Mouse (Mus musculus) cerebral cortex, adult 2 months (tissue): ENCODE results near the gene Sdk2.

ENCODE experiments used
- WGBS: fragments of 180-500 bp; shearing (Covaris S2); methylation state at CpG from one replicate; pipeline ENCODE4 v1.1.7; 2018; 5-methylcytosine and 5-hydroxymethylcytosine counted together

Sdk2 gene

DNA sequence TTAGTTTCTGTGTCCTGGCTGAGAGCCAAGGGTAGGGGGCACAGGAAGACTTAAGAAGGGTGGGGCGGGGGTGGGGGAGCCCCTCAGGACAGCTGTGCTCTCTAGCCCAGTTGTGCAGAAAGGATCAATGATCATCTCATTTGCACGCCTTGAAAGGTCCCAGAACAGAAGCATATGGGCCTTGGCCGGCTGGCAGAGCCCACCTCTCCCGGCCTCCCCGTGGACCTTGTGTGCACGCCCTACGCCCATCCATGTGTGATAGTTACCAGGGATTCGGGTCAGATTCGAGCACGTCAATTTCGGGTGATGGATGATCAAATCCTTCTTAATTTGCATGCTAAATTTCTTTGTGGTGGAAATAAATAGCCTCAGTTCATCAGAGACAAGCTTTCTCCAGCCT, 136.7 kb downstream of the Sdk2 start:
- 79% methylated on average over 11 of the region's 11 CpGs for WGBS

DNA sequence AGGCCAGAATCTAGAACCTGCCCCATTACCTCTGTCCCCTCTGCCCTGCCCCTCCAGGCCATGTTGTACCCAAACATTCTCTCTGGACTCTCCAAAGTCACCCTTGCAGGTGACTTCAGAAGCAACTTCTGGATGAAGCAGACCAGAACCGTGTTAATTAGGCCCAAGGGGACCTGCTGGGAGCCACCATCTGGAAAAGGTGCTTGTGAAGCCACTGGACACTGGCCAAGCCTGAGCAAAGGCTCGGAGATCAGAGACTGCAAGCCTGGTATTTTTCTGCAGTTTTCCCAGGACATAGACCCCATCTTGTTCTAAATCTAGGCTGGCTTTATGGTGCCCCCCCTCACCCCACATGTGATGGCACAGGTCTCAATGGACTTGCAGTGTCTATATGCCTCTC, 138.0 kb downstream of the Sdk2 start:
- 57% methylated on average over 2 of the region's 2 CpGs for WGBS

DNA sequence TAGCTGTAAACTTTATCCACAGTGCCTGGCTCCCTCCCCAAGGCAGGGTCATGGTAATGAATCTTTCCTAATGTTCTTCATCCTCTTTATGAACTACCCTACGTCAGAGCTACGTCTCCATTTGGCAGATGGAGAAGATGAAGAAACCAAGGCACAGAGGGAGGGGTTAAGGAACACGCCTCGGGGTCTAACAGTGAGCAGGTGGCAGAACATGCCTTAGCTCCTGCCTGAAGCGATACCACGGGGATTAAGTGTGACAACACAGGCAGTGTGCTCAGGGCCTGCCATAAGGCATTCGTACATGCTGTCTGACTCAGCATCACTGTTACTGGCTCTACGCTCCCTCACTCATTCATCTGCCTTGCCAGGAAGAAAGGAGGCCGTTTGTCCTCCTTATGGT, 138.6 kb downstream of the Sdk2 start:
- WGBS: 56% methylated on average over 9 of the region's 9 CpGs

DNA sequence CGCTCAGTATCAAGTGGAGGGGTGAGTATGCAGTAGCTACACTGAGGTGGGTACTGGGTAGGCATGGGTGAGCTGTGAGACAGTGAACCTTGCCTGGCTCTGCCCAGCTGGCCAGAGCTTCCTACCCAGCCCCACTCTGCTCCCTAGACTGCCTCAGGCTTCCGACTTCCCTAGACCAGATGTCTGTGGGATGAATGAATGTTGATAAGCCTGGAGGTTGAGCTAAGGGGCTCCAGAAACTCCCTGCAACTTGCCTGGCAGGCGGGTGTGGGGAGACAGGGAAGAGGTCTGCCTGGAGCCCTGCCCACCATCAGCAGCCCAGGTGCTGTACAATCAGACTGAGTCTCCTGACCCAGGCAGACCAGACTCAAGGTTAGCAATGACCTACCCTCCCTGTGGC, 139.0 kb downstream of the Sdk2 start:
- WGBS: 48% methylated on average over 3 of the region's 3 CpGs

DNA sequence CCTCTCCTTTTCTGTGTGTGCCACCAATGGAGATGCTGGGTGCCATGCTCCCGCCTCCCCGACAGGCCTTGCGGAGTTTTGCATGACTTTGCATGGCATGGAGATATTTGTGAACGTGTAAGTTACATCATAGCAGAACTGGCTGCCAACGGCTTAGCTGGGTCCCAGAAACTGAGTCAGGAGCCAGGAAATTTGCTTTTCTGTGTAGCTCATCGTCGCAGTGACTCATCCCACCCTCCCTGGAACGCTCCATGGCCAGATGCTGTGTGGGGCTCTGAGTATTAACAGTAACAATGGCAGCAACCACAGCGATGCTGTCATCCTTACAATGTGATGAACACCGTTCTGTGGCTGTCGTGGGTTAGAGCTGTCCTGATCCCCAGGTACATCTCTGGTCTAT, 139.6 kb downstream of the Sdk2 start:
- 39% methylated on average over 11 of the region's 11 CpGs for WGBS

DNA sequence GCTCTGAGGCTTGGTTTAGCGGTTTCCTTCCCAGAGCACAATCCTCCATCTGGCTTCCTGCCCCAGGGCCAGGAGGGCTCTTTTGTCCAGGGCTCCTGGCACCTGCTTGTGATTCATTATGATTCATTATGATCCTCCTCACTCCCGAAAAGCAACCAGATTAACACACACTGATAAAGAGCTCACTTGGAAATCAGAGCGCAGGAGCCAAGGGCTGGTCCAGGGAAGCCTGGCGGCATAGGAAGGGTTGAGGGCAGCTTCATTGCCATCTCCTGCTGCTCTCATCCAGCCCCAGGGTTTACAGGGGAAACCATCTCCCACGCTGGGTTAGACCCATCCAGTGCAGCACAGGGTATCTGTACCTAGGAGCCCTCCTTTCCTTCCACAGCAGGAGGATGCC, 143.7 kb downstream of the Sdk2 start:
- WGBS: 61% methylated on average over 5 of the region's 5 CpGs

DNA sequence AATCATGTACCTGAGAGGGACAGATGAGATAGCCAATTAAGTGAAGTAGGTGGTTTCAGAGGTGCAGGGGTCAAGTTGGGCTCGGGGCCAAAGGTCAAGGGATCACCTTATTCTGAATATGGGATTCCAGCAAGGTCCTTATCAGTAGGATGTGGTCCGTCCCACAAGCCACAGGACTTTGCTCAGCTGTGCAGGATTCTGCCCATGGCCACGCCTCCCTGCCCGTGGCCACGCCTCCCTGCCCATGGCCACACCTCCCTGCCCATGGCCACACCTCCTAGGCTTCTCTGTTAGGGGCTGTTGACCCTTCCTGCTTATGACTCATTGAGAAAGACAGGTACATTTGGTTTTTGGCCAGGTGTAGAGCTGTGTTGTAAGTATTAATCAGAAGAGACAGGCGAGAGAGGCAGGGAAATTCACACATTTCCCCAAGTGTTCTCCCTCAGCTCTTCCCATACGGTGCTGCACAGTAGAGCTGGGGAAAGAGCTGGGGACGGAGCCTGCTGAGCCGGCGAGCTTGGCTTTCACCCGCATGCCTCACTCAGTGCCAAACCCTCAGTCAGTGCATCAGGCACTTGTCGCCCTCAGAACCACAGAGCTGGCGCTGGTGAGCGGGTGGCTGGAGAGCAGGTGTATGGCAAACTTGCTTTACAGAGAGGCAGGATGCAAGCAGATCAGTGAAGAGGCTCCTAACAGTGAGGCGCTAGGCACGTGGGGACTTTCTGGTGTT, 163.6 kb downstream of the Sdk2 start:
- 72% methylated on average over 16 of the region's 16 CpGs for WGBS

DNA sequence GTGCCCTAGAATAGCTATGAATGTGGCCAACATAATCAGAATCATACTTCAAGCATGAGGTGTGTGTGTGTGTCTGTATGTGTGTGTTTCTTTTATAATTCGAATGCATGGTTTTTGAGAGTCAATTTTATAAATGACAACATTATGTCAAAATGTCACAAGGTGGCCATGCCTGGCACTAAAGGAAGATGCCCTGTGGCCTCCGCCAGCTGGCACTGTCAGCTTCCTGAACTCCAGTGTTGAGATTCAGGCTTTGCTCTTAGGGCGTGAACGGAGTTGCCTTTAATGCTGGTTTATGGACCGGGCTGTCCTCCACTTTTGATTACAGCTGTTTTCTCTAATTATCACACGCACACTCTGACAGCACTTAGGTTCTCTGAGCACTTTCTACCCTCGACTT, 164.9 kb downstream of the Sdk2 start:
- 92% methylated on average over 7 of the region's 7 CpGs for WGBS

DNA sequence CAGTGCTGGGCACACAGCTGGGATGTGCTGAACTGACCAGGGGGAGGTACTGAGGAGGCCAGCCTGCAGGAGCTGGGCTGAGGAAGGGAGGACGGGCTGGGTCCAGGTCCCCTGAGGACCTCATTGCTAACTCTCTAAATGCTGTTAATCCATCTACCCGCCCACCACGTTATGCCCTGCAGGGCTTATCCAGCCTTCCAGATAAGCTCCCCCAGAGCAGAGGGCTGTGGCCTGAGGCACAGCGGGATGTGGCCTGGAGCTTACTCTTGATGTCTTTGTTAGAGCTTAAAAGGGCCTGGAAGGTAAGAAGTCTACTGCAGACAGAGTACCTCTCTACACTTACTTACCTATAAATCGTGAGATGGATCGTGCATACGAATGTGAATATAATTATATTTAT, 168.2 kb downstream of the Sdk2 start:
- WGBS: 86% methylated on average over 7 of the region's 7 CpGs

DNA sequence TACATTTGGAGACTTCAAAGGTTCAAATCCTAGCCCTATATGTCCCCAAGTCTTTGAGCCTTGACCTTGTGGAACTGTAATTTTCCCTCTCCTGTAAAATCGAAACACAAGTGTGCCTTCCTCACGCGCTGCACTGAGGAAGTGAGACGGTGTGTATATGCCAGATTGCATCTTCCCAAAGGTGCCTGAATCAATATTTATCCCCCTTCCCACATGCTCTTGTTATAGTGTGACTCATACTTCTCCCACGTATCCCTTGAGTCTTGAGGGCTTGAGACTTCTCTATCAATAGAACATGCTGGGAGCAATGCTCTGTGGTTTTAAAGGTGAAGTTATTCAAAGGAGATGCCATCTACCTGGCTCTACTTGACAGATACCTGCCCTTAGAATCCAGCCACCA, 170.8 kb downstream of the Sdk2 start:
- WGBS: 52% methylated on average over 5 of the region's 5 CpGs

DNA sequence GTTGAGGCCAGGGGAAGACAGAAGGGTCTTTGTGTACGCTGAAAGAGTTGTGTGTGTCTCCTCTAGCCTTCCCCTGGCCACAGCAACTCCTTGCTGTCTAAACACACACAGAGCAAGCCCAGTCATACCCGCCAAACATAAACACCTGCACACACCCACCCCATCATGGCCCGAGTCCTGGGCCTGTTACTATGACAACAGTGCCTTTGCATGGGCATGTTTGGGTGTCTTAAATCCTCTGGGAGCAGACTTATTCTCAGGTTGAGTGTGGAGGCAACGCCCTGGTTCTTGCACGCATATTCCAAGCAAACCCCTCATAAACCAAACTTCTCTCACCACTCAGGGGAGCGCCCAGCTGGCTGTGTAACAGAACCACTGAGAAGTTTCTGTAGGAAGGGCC, 173.9 kb downstream of the Sdk2 start:
- 52% methylated on average over 6 of the region's 6 CpGs for WGBS

DNA sequence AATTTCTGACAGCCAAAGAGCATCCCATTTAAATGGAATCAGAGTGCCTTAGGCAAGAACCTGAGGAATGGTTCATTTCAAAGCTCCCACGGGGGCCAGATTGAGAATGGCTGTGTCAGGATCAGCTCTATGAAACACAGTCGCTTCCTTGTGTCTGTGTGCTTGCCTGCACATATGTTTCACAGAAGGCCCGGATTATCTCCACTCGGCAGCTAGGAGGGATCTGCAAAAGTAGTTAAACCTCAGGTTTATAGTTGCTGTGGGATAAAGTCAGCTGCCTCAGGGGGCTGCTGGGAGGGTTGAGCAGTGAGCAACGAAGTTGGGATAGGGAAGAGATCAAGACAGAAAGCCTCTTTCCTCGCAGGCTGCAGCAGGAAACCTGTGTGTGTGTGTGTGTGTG, 174.8 kb downstream of the Sdk2 start:
- 62% methylated on average over 6 of the region's 6 CpGs for WGBS

DNA sequence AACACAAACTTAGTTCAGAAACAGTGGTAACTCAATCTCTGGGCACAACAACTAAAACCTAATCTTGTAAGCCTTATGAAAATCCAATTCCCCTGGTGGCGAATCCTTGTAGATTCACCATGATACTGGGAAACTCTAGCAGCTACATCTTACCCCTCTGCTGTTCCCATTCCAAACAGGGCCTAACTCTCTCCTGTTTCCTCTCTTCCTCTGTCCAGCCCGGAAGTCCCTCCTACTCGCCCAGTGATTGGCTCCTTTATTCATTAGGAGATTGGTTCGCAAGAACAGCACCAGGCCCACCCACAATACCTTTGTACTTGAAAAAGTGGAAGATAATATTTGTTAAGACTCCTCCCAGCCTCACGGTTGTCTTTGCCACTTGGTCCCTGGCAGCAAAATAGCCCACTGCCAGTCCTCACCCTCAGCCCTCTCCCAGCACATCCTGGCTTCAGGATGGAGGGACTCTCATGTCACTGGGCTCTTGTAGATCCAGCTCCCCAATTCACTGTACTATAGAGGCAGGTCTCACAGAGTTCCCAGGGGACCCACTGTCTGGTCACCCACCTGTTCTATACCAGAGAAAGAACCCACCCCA, 178.6 kb downstream of the Sdk2 start:
- 91% methylated on average over 5 of the region's 5 CpGs for WGBS

DNA sequence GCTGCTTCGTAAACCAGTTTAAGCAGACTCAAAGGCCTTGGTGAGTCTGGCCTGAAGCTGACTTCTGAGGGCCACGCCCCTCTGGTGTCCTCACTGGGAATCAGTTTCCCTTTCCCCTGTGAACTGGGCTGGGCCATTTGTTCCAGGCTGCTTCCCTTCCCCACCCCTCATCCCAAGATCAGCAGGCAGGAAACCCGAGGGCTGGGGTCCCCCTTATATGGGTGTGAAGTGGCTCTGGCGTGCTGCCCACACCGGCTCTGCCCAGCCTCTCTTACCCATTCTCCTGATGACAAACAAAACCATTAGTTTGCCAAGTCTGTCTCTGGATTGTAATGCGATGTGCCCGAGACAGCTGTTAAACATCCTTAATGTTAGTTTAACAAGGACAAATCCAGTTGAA, 180.5 kb downstream of the Sdk2 start:
- 72% methylated on average over 7 of the region's 7 CpGs for WGBS

DNA sequence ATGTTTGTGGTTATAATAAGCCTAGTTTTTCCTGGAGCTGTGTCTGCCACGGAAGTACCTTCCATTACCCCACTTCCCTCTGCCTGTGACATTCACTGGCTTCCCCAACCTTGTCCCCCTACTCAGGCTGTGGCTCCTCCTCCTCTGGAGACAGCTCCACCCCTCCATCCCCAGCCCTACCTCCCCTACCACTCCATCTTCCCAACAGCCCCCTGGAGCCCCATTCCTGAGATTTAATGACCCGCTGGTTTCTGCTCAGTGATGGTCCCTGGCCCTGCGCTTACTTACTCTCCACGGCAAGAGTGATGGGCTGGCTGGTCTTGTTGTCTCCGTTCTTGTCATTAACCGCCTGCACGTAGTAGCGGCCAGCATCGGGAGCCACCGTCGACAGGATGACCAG, 181.9 kb downstream of the Sdk2 start:
- WGBS: 82% methylated on average over 11 of the region's 11 CpGs

DNA sequence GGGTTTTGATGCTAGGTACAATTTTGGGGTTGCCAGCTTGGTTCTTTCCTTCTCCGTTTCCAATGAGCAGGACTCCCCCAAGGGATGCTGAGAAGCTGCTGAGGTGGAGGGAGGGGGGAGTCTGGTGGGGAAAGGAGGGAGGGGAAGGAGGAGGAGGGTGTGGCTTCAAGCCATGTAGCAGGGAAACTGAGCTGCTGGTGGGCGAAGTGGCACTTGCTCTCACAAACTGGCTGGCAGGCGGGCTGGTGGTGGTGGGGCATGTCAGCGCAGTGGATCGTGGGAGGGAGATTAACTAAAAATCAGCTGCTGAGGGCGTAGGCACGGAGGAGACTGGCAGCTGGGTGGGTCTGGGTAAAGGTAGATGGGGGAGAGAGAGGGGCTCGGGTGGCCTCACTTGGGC, 183.8 kb downstream of the Sdk2 start:
- WGBS: 31% methylated on average over 8 of the region's 8 CpGs

DNA sequence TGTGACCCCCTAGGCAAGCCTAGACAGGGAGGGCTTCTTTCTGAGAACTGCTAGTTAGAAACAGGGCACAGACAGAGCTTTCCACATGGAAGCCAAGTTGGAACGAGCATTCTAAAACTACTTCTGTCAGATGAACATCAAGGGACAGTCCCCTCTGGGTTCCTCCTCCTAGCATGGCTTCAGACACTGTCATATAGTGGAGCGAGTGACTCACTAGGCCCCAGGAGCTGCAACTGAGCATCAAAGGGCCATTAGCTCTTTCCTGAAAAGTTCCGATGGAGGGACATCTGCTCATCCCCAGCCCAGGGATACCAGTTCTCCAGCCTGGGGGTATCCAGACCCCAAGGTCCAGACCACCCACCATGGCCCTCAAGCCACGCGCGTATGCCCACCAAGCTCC, 185.0 kb downstream of the Sdk2 start:
- 82% methylated on average over 6 of the region's 6 CpGs for WGBS

DNA sequence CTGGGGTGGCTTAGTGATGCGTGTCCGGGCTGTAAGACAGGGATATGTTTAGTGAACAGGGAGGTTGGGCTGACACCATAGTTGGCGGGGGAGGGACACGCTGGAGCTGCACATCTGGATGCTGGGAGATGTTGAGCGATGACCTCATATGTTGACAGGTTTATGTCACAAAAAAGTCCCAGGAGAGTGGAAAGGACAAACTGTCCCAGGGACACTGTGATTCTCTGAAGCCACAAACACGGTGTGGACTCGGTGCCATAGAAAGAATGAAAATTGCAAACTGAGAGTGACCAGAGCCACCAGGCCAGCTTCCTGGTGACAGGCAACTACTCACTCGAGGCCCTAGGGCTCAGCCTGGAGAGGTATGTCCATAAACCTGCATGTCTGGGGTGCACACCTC, 199.8 kb downstream of the Sdk2 start:
- WGBS: 93% methylated on average over 8 of the region's 8 CpGs

DNA sequence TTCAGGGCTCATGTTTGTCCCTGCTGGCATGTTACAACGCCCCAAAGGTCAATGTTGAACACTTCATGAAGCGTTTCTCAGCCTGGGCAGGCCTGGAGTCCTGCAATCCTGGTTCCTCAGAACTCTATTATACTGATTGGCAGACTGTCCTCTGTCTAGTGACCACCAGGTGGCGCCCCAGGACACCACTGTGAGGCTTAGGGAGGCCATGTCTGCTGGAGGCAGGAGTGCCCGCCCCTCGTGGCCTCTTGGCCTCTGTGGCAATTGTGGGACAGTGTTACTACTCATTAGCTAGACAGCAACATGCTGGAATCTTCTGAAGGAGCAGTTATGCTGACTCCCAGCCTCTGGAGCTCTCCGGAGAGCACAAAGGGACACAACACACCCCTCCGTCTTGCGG, 201.2 kb downstream of the Sdk2 start:
- 36% methylated on average over 8 of the region's 8 CpGs for WGBS

DNA sequence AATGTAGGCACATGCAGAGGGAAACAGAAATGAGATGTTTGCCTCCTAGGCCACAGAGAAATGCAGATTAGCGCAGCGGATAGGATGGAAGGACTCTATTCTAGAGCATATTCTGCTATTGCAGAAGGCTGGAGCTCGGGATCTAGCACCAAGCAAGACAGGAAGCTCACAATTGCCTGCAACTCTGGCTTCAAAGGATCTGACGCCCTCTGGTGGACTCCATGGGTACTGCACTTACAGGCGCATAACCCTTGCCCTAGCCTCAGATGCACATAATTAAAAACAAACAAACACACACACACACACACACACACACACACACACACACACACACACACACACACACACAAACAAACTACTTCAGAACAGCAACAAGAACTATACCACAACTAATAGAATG, 203.4 kb downstream of the Sdk2 start:
- 82% methylated on average over 5 of the region's 5 CpGs for WGBS

DNA sequence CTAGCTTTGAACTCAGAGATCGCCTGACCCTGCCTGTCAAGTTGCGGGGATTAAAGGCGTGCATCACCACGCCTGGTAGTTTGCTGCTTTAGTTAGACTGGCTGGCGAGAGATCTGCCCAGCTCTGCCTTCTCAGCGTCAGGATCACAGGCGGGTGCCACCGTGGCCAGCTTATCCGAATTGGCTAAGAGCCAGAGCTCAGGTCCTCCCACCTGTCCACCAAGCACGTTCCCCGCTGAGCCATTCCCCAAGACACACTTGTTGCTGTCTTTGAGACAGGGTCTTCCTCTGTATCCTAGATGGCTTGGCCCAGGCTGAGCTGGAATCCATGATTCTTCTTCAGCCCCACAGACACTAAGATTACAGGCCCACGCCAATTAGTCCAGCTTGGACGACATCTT, 211.2 kb downstream of the Sdk2 start:
- WGBS: 83% methylated on average over 13 of the region's 13 CpGs

DNA sequence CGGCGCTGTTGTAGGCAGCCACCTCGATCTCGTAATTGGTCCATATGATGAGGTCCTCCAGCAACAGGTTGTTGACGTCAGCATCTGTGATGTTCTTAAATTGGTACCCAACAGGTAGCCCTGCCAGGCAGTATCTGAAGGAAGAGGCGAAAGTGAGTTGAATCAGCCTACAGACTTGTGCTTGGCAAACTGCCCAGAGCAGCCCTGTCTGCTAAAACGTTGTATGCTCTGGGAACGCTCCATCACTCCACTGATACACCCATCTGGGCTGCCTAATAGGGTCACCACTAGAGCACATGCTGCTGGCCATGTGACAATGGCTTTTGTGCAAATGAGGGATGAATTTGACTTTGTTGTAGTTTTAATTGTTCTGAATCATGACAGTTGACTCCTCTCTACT, 215.1 kb downstream of the Sdk2 start:
- 51% methylated on average over 8 of the region's 8 CpGs for WGBS

DNA sequence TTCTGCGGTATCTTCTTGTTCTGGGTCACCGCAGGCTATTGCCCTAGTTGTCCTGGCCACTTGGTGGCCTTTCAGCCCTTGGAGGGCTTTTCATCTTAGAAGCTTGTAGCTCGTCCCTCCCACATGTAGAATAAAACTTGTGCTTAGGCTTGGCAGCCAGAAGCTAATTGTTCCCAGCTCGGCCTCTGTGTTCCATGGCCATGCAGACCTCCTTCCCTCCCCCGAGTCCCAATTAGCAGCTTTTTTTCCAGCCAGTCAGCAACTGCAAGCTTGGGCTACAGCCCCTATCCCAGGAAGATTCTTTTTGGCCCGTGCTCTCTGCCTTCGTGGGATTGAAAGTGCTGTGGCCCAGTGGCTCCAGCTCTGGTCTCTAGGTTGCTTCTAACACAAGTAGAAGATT, 217.5 kb downstream of the Sdk2 start:
- WGBS: 73% methylated on average over 7 of the region's 7 CpGs

DNA sequence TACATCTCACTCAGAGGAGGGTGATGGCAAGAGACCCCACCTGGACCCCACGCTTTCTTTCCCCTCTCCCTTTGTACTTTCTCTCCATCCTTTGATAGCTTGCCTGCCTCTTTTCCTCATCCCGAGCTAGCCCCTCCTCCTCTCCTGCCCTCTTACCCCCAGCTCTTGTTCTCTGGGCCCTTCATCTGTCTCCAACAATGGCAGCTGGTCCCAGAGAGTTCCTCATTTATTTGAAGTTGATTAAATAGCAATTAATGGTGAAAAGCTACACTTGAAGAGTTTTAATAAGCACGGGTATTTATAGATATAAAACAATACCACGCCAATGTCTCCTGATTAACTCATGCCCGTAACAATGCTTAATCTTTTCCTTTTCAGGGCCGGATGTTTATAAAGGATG, 222.9 kb downstream of the Sdk2 start:
- 67% methylated on average over 6 of the region's 6 CpGs for WGBS
